Mouse (Mus musculus): ENCODE measurements around the gene Saa3.

GRCm38 (mm10) chr7:46675886-46676285 lies 39.6 kb downstream of the Saa3 start:
- TF ChIP-seq TAL1 (IDR thresholded peaks at IDR 0.05; ENCODE audit: low read length) = no peak
- no peak for TF ChIP-seq GATA1 (IDR thresholded peaks at IDR 0.05; ENCODE audit: low read length)
